Mouse (Mus musculus) heart, adult 10 weeks (tissue): Measurements from ENCODE around the gene Reck. TPM values are rescaled to one million over a fixed set of nuclear protein-coding genes. Genes with fewer than 3 reads are reported as not detected.

Experiments used
- polyA plus RNA-seq: library from polyadenylated mRNA; stranded (reverse); fragments of 350-450 nt; fragmentation: Illumina TruSeq; extraction: RNeasy Lipid Tissue Mini Kit (QIAGEN cat#74804); gene quantifications from one replicate; pipeline ENCODE4 v1.2.3, GENCODE M21; 2014; ENCODE audit warnings: low read depth, low replicate concordance

Reck gene
- polyA plus RNA-seq, result 5.3 TPM

GRCm38 (mm10) chr4:43875160-43875918 lies at the start of gene Reck:
Reck (plus strand) TSS chr4:43875530.

GRCm38 (mm10) chr4:43840101-43840500 lies 35.2 kb upstream of the Reck start, which contains the start of gene Olfr157:
Olfr157 (minus strand) TSS chr4:43840201.

GRCm38 (mm10) chr4:43851265-43851664 lies 24.1 kb upstream of the Reck start, which contains the start of gene Olfr155:
Olfr155 (plus strand) TSS chr4:43851565.

GRCm38 (mm10) chr4:43957292-43957845 lies 82.0 kb downstream of the Reck start, which contains the start of gene Glipr2:
Glipr2 (plus strand) TSS chr4:43957401.

GRCm38 (mm10) chr4:43983181-43983580 lies 107.9 kb downstream of the Reck start, which contains the start of gene Ccin:
Ccin (plus strand) TSS chr4:43983483.

Other genes with a start within 250 kb of the Reck start
- gene Npr2, start 243.6 kb upstream of the Reck start, polyA plus RNA-seq, result 50.9 TPM
- not detected for gene Spag8, start 221.9 kb upstream of the Reck start, polyA plus RNA-seq
- 196 TPM for gene Hint2, start 219.1 kb upstream of the Reck start, polyA plus RNA-seq
- 18.3 TPM for gene Tmem8b, start 206.6 kb upstream of the Reck start, polyA plus RNA-seq
- 0.42 TPM for gene Fam221b, start 206.4 kb upstream of the Reck start, polyA plus RNA-seq
- not detected for gene Olfr70, start 174.7 kb upstream of the Reck start, polyA plus RNA-seq
- gene Olfr71, start 165.3 kb upstream of the Reck start, polyA plus RNA-seq, result not detected
- gene Hrct1, start 148.3 kb upstream of the Reck start, polyA plus RNA-seq, result 6.5 TPM
- gene Spaar, start 145.5 kb upstream of the Reck start, polyA plus RNA-seq, result 5.6 TPM
- not detected for gene Olfr159, start 104.5 kb upstream of the Reck start, polyA plus RNA-seq
- gene Olfr156, start 51.6 kb upstream of the Reck start, polyA plus RNA-seq, result not detected
- gene Olfr157, start 35.3 kb upstream of the Reck start, polyA plus RNA-seq, result not detected
- not detected for gene Olfr155, start 24.0 kb upstream of the Reck start, polyA plus RNA-seq
- 7.7 TPM for gene Glipr2, start 81.9 kb downstream of the Reck start, polyA plus RNA-seq
- gene Ccin, start 108.0 kb downstream of the Reck start, polyA plus RNA-seq, result not detected
- 94.8 TPM for gene Clta, start 128.9 kb downstream of the Reck start, polyA plus RNA-seq
- 18.7 TPM for gene Gne, start 208.6 kb downstream of the Reck start, polyA plus RNA-seq